Mouse (Mus musculus) heart, postnatal 25 days (tissue): ENCODE data around the gene Nanos3. TPM values are rescaled to one million over a fixed set of nuclear protein-coding genes. Genes with fewer than 3 reads are reported as not detected.

Source experiments
- DNase-seq: peaks from one replicate; pipeline ENCODE4 v3.0.0; 2022; ENCODE audit warnings: low spot score
- intact Hi-C: fragments of 180-260 bp; cut with DNase I; formaldehyde crosslinking; loops from one replicate; pipeline ENCODE4 v1.15.1; 2025
- total RNA-seq, 2 experiments: library from RNA; stranded (reverse); gene quantifications; 2 replicates each; pipeline ENCODE4 v1.2.3; 2021

The Nanos3 gene
- total RNA-seq, 2 experiments from 2014 or later = 0.73 to 1.4 TPM

DNA sequence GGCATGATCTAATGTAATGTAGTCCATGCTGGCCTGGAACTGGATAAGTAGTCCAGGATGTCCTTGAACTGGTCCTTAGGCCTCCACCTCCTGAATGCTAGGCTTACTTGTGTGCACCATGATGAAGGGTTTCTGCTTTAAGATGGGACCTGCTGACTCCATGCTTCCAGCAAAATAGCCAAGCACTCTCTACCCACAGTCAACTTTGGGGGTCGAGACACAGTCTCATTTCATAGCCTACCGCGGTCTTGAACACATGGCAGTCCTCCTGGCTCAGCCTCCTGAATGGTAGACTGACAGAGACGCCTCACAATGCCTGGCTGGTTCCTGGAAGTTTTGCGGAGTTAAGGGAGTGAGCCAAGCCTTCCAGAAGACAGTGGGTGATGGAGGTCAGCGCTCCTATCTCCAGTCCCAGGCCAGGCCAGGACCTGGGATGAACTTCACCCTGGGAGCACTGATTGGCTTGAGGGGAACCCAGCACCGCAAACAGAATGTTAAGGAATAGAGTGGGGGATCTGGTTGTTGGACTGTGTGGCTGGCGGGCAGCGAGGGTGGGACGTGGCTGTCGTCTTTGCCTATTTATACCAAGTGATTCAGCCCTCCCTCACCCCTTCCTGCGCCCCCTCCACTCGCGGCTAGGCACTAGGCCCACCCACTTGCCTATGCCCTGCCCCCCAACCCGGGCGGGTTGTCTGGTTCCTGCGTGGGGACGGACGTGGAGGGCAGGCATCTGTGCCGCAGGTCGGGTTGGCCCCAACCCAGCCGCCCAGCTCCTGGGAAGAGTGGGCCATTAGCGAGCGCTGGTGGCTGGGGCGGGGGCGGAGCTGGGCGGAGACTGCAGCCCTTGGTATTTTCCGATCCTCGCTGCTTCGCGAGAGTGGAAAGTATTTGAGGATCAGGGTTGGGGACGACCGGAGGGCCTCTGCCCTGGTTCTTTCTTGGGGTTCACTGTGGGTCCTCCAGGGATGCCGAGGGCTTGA is 18.2 kb upstream of the Nanos3 start:
- peak; percentile 90 for DNase-seq
- intact Hi-C loops = loop anchor here (5.0 kb wide), 1 partner anchor 504 kb away; no protein-coding TSS in a partner anchor

DNA sequence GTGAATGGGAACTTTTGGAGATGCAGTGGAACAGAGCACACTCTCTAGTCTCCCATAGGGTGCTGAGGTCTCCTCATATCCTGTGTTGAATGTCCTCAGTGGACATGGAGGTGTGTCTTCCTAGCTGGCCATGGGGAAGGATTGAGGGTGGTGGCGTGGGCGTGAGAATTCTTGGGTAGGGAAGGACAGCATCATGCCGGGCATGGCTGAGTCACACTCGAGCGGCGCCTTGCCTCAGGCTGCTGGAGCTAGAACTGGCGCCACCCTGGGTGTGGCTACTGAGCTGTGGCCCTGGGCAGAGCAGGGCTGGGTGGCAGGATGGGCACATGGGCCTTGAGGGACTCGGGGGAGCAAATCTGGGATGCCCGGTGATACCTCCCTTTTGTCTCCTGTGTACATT is 17.4 kb upstream of the Nanos3 start:
- DNase-seq = peak; percentile 66
- intact Hi-C loops = loop anchor here (5.0 kb wide), 1 partner anchor 505 kb away; no protein-coding TSS in a partner anchor

DNA sequence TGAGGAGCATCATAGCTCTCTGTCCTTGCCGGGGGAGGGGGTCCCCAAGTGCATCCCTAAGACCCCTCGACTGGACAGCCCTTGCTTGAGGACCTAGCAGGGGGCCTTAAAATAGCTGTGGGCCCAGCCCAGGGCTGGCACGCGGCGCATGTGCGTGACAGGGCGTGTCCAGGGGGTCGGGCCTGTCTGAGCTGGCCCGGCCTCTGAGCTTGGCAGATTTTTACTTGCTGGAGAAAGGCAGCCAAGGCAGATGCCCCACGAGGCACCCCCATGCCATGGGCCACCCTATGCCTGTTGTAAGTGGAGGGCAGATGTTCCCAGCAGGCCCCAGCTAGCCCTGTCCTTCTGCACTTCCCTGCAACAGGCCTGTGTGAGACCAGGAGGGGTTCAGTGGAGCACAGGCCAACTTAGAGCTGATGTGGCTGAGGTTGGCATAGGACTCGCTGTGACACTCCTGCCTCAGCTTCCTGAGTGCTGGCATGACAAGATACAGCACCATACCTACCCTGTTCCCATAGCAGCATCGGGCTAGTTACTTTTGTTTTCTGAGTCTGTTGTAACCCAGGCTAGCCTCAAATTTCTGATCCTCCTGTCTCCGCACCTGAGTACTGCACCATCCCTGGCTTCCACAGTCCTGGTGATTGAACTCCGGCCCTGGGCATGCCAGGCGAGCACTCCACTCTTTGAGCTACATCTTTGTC is 16.7 kb upstream of the Nanos3 start:
- intact Hi-C loops = loop anchor here (5.0 kb wide), 1 partner anchor 506 kb away; no protein-coding TSS in a partner anchor

DNA sequence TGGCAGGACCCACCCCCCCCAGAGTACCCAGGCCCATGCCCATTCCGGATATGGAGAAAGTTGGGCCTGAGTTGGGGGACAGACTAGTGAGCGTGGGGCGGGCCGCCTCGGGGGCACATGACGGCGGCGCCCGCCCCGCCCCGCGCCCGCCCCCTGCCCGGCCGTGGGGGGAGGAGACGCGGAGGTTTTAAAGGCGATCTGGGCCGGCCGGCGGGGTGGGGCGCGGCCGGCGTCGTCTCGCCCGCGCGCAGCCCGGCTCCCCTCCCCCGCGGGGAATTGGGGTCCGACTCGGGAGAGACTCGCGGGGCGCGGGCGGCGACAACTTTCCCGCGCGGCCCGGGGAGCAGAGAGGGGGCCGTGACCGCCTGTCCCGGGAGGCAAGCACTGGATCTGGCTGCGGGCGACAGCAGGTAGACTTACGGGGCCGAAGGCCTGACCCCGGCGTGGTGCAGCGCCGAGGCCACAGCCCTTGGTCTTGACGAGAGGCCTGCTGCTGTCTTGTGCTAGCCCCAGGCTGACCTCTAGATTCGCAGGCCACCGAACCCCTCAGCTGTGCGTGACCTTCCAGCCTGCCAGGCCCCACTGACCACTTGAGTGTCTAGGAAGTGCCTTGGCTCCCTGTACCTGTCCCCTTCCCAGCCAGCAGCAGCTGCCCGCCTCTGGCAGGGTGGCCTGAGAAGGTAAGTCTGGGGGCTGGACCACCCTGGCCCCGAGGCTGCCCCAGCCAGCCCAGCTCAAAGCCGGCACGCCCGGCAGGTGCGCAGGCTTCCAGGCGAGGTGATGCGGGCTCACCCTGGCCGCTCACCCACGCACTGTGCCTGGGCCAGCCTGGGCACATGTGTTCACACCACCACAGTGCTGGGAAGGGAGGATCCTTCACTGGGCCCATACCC is 15.9 kb upstream of the Nanos3 start:
- DNase-seq = peak; percentile 89
- intact Hi-C loops = loop anchor here (5.0 kb wide), 1 partner anchor 506 kb away; no protein-coding TSS in a partner anchor

More for the DNA sequence above, 16.7 kb upstream of the Nanos3 start:
- peak; percentile 86 for DNase-seq

DNA sequence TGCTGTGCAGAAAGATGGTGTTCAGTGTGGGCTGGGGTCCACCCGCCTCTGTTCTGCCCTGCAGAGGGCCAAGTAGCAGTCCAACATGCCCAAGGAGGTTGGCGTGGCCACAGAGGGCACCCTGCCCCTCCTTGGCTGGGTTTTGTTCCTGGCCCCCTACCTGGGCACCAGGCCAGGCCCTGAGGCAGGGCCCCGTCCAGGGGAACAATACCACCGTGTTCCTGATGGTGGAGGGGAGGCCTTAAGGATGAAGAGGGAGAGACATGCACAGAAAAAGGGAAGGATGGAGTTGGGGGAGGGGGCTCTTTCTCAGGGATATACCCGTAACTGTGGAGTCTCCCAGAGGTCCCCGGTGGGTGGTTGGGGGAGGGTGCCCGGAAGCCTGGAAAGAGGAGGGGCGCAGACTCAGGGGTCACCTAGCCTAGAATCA is 15.1 kb upstream of the Nanos3 start:
- intact Hi-C loops = loop anchor here (5.0 kb wide), 1 partner anchor 507 kb away; no protein-coding TSS in a partner anchor
- DNase-seq = no peak

DNA sequence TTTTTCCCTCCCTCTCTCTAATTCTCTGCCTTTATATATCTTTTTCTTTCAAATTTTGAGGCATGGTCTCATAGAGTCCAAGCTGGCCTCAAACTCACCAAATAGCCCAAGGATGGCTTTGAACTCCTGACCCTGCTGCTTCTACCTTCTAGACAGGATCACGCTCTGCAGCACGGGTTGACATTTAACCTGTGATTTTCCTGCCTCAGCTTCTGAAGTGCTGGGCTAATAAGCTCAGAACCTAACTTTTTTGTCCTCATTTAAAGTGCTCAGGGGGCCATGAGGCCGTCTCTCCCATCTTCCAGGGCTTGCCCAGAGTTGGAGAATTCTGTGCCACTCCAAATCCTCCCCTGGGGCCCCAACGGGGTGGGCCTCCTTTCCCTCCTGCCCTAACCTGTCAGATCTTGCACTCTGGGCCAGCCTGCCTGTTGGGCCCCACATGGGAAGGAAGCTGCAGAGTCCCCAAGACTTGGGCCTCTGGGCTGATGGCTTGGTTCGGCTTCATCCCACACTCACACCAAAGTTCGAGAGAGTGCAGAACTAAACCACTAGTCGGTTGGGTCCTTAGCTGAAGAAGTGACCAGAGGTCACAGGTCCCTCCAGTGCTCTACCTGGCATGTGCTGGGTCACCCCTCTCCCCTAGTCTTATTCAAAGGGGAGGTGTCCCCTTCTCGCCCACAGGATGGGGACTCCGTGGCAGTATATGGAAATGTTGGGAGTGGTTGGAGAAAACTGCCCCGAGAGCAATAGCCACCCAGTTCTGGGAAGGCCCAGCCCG is 14.5 kb upstream of the Nanos3 start:
- intact Hi-C loops = loop anchor here (5.0 kb wide), 1 partner anchor 508 kb away; no protein-coding TSS in a partner anchor
- no peak for DNase-seq

DNA sequence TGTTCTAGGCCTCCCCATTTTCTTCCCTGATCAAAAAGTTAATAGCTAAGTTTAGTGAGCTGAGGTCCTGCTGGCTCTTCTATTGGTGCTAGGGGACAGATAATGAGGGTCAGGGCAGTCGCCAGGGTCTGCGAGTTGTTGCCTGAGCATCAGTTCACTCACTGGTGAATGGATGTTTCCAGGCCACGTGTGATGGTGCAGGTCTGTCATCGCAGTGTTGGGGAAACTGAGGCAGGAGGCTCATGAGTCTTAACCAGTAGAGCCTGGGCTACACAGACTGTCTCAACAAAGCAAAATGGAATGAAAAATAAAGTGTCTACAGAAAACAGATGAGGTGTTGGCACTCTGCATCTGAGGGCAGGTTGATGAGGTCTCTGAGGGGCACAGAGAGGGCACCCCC is 13.9 kb upstream of the Nanos3 start:
- intact Hi-C loops = no loop called here

DNA sequence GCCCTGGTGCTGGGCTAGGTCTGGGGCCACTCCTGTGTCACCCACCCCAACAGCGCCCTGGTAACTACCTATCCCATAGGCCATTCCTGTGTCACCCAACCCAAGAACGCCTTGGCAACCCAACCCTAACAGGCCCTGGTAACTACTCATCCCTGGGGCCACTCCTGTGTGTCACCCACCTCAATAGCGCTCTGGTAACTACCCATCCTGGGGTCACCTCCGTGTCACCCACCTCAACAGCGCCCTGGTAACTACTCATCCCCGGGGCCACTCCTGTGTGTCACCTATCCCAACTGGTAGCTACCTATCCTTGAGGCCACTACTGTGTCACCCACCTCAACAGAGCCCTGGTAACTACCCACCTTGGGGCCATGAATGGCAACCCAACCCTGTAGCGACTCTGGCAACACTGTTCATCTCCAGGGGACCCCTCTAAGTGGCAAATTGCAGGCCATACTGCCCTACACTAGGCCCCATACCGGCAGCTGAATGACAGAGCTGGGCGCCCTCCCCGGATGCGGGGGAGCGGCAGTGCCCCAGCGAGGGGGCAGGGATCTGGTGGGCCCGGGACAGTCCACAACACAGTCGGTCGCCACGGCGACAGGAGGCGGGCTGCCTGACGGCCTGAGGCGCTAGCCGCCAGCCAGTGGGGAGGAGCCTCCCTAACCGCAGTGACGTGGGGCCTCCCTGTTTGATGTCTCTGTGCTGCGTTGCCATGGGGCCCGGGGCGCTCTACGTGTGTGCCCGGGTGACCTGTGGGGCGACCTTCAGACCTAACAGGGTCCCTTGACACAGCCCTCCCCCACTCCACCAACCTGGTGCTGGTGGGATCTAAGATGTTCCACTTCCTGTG is 13.1 kb upstream of the Nanos3 start:
- intact Hi-C loops = no loop called here
- DNase-seq = peak; percentile 96

More for the DNA sequence above, 13.9 kb upstream of the Nanos3 start:
- no peak for DNase-seq

DNA sequence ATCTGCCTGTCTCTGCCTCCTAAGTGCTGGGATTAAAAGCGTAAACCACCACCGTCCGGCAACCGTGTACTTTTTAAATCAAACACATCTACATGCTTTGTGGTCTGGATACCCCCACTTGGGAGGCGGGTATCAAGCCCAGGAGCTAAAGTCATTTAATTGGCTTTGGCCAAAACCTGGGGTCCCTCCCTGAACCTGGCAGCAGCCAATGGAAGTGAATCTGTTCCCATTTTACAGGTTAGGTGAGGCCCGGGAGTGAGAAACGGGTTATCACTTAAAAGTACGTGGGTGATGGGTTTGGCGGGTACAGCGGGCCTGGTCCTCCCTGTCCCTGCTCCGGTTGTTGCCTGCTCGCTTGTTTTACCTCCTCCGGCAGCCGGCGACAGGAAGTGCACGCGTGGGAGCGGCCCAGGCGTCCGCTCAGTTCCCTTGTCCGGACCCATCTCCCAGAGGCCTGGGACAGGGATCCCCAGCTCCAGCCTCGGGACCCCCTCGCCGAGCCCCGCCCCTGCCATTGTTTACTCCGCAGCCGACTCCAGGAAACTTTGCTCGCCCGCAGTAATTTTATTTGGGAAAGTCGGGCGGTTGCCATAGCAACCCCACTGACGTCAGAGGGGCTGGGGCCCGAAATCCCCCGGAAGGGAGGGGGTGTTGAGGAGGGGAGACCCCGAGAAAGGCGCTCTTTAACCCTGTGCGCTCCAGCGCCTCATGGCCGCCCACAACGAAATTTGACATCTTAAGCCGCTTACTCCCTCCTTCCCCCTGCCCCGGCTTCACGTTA is 12.3 kb upstream of the Nanos3 start:
- intact Hi-C loops = no loop called here
- peak; percentile 95 for DNase-seq

DNA sequence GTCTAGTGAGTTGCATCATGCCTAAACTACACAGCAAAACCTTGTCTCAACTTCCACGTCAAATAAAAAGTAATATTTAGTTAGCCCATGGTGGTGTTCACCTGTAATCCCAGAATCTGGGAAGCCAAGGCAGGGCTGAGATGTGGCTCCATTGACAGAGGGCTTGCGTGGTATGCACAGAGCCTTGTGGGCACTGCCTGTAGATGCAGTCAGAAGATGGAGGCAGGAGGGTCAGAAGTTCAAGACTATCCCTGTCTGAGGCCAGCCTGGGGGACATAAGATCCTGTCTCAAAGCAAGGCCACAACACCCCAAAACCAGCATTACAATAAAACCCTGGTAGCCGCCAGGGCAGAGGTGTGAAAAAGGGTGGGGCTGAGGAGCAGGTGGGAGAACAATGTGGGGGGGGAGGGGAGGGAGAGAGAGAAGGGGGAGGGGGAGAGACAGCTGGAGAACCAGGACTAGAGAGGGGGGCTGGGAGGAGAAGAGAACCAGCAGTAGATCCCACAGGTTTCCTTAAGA is 9.3 kb upstream of the Nanos3 start:
- intact Hi-C loops = no loop called here
- no peak for DNase-seq

DNA sequence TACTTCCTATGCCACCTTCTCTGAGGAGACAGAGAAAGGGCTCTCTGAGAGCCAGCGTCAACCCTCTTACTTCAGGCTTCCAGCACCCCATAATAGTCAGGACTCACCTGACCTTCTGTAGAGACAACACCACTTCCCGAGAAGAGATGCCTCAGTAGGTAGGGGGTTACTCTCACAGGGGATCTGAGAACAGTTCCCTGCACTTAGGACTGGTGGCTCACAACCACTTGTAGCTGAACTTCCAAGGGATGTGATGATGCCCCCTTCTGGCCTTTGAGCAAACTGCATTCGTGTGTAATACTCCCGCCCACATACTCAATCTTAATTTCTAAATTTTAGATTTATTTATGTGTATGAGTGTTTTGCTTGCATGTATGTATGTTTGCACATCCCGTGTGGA is 8.5 kb upstream of the Nanos3 start:
- no peak for DNase-seq
- intact Hi-C loops = no loop called here

DNA sequence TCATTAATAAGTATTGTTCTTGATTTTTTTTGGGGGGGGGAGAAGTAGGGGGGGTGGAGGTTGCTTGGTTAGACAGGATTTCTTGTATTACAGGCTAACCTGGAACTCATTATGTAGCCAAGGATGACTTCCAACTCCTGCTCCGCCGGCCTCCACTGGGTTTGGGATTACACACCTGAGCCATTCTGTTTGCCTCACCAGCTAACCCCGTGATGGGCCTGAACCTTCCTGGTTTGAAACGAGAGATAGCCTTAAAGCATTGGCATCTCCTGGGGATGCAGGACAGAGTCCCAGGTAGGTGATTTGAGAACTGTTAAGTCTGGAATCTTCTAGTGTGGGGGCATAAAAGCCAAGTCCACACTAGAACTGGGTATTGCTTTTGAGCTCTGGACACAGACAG is 8.1 kb upstream of the Nanos3 start:
- intact Hi-C loops = no loop called here
- no peak for DNase-seq

DNA sequence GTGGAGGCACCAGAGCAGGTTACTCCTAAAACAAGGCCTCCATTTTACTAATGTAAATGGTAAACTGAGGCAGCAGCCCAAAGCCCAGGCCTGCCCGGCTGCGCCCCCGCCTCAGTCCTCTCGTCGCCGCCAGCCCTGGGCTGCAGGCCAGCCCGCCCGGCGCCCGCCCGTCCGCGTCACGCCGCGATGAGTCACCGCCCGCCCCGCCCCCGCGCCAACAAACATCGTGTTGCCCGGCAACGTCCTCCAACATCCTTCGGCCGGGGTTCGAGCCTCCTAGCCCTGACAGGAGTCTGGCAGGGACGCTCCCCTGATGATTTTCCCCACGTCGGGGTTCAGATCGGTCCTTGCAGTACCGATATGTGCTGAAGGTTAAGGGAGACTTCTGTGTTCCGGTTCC is 7.5 kb upstream of the Nanos3 start:
- DNase-seq = peak; percentile 74
- intact Hi-C loops = no loop called here

DNA sequence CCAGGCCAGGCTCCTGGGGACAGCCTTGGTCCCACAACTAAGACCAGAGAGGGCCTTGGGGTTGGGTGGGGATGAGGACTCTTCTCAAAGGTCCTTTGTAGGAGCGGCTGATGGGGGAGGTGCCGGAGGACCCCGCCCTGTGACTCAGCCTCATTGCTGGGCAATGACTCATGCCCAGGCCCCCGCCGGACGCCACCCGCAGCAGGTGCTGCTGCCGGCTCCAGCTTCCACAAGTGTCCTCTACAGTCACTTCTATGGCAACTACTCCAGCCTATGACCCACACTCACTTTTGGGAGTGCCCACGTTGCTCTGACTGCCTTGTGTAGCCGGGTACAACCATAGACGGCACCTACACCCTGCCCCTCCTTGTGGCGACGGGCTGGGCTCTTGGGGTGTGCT is 7.0 kb upstream of the Nanos3 start:
- peak; percentile 85 for DNase-seq
- intact Hi-C loops = no loop called here

DNA sequence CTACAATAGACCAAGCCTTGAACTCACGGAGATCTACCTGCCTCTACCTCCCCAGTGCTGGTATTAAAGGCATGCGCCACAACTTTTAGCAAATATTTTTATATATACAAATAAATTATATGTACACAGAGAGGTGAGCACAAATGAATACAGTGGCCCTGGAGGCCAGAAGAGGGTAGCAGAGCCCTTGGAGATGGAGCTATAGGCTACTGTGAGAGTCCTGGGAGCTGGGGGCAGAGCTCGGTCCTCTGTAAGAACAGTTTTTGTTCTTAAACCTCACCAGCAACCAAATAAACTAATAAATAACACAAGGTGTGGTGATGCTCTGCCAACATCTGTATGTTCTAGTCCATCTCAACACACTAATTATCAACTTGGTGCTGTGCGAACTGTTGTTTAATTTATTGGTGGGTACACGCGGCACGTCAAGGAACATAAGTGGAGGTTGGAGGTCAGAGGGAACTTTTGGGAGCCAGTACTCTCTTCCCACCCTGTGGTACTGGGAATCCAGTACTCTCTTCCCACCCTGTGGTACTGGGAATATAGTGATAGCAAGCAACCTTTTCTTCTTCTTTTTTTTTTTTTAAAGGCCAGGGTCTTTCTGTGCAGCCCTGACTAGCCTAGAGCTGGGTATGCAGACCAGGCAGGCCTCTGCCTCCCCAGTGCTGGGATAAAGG is 5.3 kb upstream of the Nanos3 start:
- intact Hi-C loops = no loop called here
- no peak for DNase-seq

DNA sequence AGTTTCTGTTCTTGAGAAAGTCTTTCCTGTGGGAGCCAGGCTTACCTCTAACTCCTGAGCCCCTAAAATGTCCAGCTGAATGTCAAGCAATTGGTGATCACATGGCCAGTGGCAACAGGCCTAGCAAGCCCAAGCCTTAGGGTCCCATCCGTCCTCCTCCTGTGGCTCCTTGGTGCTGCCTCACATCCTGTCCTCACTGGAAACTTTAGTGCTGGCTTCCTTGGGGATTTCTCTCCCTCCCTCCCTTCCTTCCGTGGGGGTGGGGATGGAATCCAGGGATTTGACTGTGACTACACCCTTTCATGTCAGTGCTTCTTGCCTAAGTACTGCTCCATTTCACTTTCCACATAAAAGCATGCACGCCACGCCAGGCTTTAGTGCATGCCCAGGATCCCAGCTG is 4.6 kb upstream of the Nanos3 start:
- intact Hi-C loops = loop anchor here (5.0 to 10.0 kb wide), 2 partner anchors 45 to 168 kb away; partner anchors contain the start of gene Zswim4
- peak; percentile 78 for DNase-seq
